Mouse (Mus musculus): ENCODE data around the gene Prkcq. TPM values are rescaled to one million over a fixed set of nuclear protein-coding genes. Genes with fewer than 3 reads are reported as not detected.

Prkcq gene
- polyA plus RNA-seq, 1 experiment from 2014 or later: 1.4 TPM

DNA sequence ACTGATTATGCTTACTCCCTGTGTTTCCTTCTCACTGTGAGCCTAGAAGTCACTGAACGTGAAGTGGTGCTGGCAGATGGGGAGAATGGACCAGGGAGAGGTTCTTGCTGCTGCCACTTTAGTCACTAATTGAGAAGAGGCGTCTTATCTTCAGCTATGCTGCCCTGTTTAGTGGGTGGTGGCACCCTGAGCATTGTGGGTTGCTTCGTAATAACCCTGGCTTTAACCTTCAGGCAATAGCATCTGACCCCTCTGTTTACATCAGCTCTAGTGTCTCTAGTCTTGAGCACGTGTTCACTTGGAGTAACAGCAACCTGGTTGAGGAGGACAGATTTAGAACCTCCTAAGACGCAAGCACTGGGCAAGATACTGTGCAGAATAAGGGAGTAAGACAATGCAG, 44.9 kb downstream of the Prkcq start:
- no peaks in the 10 kb centered on the region for H3K4me1 ChIP-seq (replicated peaks; ENCODE audit: control insufficient read depth, insufficient read depth, low read length)
- H3K9me3 ChIP-seq (ENCODE audit: control insufficient read depth, low read length): no peaks in the 10 kb centered on the region
- 81% methylated on average over 5 of the region's 5 CpGs for WGBS
- no peak overlapping the region for H3K27ac ChIP-seq (ENCODE audit: low read depth, low read length)
- ATAC-seq (replicated peaks; ENCODE audit: low FRiP score) (no peak), DNase-seq (ENCODE audit: low spot score) (no peak)
- H3K9ac ChIP-seq (ENCODE audit: low read length): no peak overlapping the region
- H3K27me3 ChIP-seq (ENCODE audit: control insufficient read depth, insufficient read depth, low read length): no peaks in the 10 kb centered on the region
- H3K4me2 ChIP-seq (ENCODE audit: low read depth, low read length, severe bottlenecking): no peak overlapping the region
- H3K36me3 ChIP-seq (ENCODE audit: control insufficient read depth, insufficient read depth, low read length): no peaks in the 10 kb centered on the region
- H3K4me3 ChIP-seq (ENCODE audit: low read depth, low read length): no peak overlapping the region

DNA sequence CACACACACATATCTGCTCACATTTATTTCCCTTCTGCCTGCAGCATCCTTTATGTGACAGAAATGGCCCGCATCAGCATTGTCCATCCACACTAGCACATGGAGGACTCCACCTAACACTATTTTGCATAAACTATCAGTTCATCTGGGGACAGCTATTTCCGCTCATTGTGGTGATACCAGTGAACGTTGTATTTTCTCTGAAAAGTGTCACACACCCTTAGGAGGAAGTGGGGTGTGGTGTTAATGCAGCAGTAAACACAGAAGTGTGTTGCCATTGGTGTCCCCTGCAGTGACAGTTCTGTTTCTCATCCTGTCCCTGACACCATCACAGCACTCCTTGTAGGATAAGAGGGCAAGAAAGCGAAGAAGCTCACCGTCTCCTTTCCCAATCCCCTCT, 46.2 kb downstream of the Prkcq start:
- H3K36me3 ChIP-seq (ENCODE audit: control insufficient read depth, insufficient read depth, low read length): no peaks in the 10 kb centered on the region
- DNase-seq (ENCODE audit: low spot score) (no peak), ATAC-seq (replicated peaks; ENCODE audit: low FRiP score) (no peak)
- H3K4me1 ChIP-seq (replicated peaks; ENCODE audit: control insufficient read depth, insufficient read depth, low read length): no peaks in the 10 kb centered on the region
- H3K4me2 ChIP-seq (ENCODE audit: low read depth, low read length, severe bottlenecking): no peak overlapping the region
- H3K4me3 ChIP-seq (ENCODE audit: low read depth, low read length): no peak overlapping the region
- H3K9me3 ChIP-seq (ENCODE audit: control insufficient read depth, low read length): no peaks in the 10 kb centered on the region
- 85% methylated on average over 5 of the region's 5 CpGs for WGBS
- no peak overlapping the region for H3K27ac ChIP-seq (ENCODE audit: low read depth, low read length)
- H3K27me3 ChIP-seq (ENCODE audit: control insufficient read depth, insufficient read depth, low read length): no peaks in the 10 kb centered on the region
- no peak overlapping the region for H3K9ac ChIP-seq (ENCODE audit: low read length)

DNA sequence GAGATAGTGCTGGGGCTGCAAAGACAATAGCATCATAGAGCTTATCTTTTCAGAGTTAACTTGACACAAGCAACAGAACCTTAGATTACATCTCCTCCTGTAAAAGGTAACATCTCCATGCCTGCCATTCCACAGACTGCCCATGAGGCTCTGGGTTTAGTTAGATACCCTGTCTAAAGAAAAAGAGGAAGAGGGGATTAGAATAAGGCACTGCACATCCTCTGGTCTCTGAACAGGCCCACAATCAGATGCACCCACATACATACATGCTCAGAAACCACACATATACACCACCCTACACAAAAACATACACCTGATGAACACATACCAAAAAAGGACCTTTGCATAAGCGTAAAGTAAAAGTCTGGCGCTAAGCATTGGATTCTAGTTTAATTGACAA, 47.4 kb downstream of the Prkcq start:
- WGBS: 93% methylated on average over 2 of the region's 2 CpGs
- H3K9ac ChIP-seq (ENCODE audit: low read length): no peak overlapping the region

DNA sequence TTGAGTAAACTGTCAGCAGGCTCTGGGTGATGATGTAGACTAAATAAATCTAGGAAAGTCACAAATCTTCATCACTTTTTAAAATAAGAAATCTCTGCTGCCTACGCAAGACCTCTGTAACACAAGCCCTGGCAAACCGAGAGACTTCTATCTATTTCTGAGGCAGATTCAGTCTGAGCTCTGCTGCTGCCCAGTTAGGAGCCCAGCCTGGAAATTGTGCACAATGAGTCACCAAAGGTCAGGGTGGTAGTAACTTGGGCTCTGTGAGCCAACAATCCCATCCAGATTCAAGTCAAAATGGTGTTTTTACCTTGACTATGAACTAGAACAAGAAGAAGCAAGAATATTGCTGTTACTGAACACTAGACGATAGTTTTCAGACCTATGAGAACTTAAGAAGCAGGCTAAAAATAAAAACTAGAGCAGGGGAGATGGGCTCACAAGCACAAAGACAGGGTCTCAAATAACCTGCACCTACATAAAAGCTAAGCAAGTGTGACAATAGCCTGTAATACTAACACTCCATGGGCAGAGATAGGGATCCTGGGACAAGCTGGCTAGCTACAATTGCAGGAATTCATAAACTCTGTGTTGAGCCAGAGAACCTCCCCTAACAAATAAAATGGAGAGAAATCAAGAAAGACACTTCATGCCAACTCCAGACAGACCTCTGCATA, 53.0 kb downstream of the Prkcq start:
- no peaks in the 10 kb centered on the region for H3K27me3 ChIP-seq (ENCODE audit: control insufficient read depth, insufficient read depth, low read length)
- ATAC-seq (replicated peaks; ENCODE audit: low FRiP score): no peak
- 90% methylated on average over 3 of the region's 3 CpGs for WGBS
- H3K4me1 ChIP-seq (replicated peaks; ENCODE audit: control insufficient read depth, insufficient read depth, low read length): no peaks in the 10 kb centered on the region
- H3K4me2 ChIP-seq (ENCODE audit: low read depth, low read length, severe bottlenecking): no peak overlapping the region
- no peaks in the 10 kb centered on the region for H3K36me3 ChIP-seq (ENCODE audit: control insufficient read depth, insufficient read depth, low read length)
- DNase-seq (ENCODE audit: low spot score): no peak
- no peak overlapping the region for H3K4me3 ChIP-seq (ENCODE audit: low read depth, low read length)
- H3K9me3 ChIP-seq (ENCODE audit: control insufficient read depth, low read length): no peaks in the 10 kb centered on the region
- no peak overlapping the region for H3K27ac ChIP-seq (ENCODE audit: low read depth, low read length)
- no peak overlapping the region for H3K9ac ChIP-seq (ENCODE audit: low read length)

More for the DNA sequence above, 47.4 kb downstream of the Prkcq start:
- H3K4me1 ChIP-seq (replicated peaks; ENCODE audit: control insufficient read depth, insufficient read depth, low read length): no peaks in the 10 kb centered on the region
- H3K9me3 ChIP-seq (ENCODE audit: control insufficient read depth, low read length): no peaks in the 10 kb centered on the region
- no peaks in the 10 kb centered on the region for H3K36me3 ChIP-seq (ENCODE audit: control insufficient read depth, insufficient read depth, low read length)
- DNase-seq (ENCODE audit: low spot score) (no peak), ATAC-seq (replicated peaks; ENCODE audit: low FRiP score) (no peak)
- H3K4me2 ChIP-seq (ENCODE audit: low read depth, low read length, severe bottlenecking): no peak overlapping the region
- no peak overlapping the region for H3K27ac ChIP-seq (ENCODE audit: low read depth, low read length)
- H3K27me3 ChIP-seq (ENCODE audit: control insufficient read depth, insufficient read depth, low read length): no peaks in the 10 kb centered on the region
- no peak overlapping the region for H3K4me3 ChIP-seq (ENCODE audit: low read depth, low read length)

DNA sequence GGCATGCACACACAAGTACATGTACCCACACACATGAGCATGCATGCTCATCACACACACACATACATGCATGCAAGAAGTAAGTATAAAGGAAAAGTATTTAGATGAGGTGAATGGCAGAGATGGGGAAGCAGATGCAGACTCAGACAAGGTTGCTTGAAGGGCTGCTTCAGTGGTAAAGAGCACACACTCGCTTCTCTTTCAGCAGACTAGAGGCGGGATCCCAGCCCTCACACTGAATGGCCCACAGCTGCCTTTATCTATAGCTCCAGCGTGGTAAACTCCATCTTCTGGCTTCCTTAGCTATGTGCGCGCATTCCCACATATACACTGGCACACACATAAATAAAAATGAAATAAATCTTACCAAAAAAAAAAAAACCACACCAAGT, 53.6 kb downstream of the Prkcq start:
- H3K9ac ChIP-seq (ENCODE audit: low read length): no peak overlapping the region
- no peak overlapping the region for H3K4me3 ChIP-seq (ENCODE audit: low read depth, low read length)
- 86% methylated on average over 5 of the region's 5 CpGs for WGBS
- H3K27ac ChIP-seq (ENCODE audit: low read depth, low read length): no peak overlapping the region
- ATAC-seq (replicated peaks; ENCODE audit: low FRiP score): no peak
- no peaks in the 10 kb centered on the region for H3K36me3 ChIP-seq (ENCODE audit: control insufficient read depth, insufficient read depth, low read length)
- H3K9me3 ChIP-seq (ENCODE audit: control insufficient read depth, low read length): no peaks in the 10 kb centered on the region
- no peaks in the 10 kb centered on the region for H3K4me1 ChIP-seq (replicated peaks; ENCODE audit: control insufficient read depth, insufficient read depth, low read length)
- DNase-seq (ENCODE audit: low spot score): no peak
- no peak overlapping the region for H3K4me2 ChIP-seq (ENCODE audit: low read depth, low read length, severe bottlenecking)
- H3K27me3 ChIP-seq (ENCODE audit: control insufficient read depth, insufficient read depth, low read length): no peaks in the 10 kb centered on the region

DNA sequence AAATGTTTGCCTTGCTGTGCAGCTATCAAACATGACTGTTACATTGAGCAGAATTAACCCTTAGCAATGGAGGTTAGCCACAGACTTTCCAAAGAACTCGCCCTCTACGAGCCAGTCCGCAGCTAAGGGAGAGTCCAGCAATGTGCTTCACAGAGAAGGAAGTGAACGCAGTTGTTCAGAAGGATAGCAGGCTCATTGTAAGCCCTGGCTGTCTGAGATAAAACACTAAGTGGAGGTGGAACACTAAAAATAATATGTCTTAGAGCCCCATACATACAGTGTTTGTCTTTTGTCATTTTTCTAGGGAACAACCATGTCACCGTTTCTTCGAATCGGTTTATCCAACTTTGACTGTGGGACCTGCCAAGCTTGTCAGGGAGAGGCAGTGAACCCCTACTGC, 54.6 kb downstream of the Prkcq start:
- Histone ChIP-seq H3K4me2 (ENCODE audit: low read depth, low read length, severe bottlenecking) (no peak overlapping the region), H3K4me1 (replicated peaks; ENCODE audit: control insufficient read depth, insufficient read depth, low read length) (no peaks in the 10 kb centered on the region), H3K9me3 (ENCODE audit: control insufficient read depth, low read length) (no peaks in the 10 kb centered on the region), H3K36me3 (ENCODE audit: control insufficient read depth, insufficient read depth, low read length) (no peaks in the 10 kb centered on the region), H3K27ac (ENCODE audit: low read depth, low read length) (no peak overlapping the region), H3K27me3 (ENCODE audit: control insufficient read depth, insufficient read depth, low read length) (no peaks in the 10 kb centered on the region), H3K9ac (ENCODE audit: low read length) (no peak overlapping the region), H3K4me3 (ENCODE audit: low read depth, low read length) (no peak overlapping the region)
- DNase-seq (ENCODE audit: low spot score): no peak
- ATAC-seq (replicated peaks; ENCODE audit: low FRiP score): no peak
- 89% methylated on average over 7 of the region's 7 CpGs for whole genome bisulfite sequencing

DNA sequence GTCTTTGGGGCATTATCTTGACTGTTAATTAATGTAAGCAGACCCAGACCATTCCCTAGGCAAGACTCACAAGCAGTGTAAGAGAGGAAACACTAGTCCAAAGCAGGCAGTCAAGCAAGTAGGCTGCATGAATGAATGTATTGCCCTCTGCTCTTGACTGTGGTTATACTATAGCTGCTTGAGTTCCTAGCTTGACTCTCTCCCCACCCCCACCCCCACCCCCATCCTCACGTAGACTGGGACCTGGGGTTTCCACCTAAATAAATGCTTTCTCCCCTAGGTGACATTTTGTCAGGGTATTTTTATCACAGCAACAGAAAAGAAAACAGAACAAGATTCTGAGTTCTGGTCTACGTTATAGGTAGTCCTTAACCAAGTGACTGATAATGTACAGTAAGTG, 57.2 kb downstream of the Prkcq start:
- no peaks in the 10 kb centered on the region for H3K27me3 ChIP-seq (ENCODE audit: control insufficient read depth, insufficient read depth, low read length)
- H3K36me3 ChIP-seq (ENCODE audit: control insufficient read depth, insufficient read depth, low read length): no peaks in the 10 kb centered on the region
- WGBS: 81% methylated on average over 2 of the region's 2 CpGs

DNA sequence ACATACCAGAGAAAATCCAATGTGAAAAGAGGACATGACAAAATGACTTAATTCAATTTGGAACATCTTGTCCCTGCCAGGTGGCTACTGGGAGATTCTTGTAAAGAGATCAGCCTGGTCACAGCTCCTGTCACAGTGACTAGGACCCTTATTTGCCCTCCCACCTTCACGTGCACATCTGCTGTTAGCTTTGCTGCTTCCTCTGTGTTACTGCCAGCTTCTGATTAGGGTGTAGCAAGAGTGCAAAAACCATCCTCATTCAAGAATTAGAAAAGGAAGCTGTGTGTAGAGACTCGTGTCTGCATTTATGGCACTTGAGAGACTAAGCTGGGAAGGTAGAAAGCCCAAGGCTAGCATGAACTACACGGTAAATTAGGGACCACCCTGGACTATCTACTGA, 59.2 kb downstream of the Prkcq start:
- no peak for DNase-seq (ENCODE audit: low spot score)
- no peak overlapping the region for H3K27ac ChIP-seq (ENCODE audit: low read depth, low read length)
- H3K4me1 ChIP-seq (replicated peaks; ENCODE audit: control insufficient read depth, insufficient read depth, low read length): no peaks in the 10 kb centered on the region

More for the DNA sequence above, 57.2 kb downstream of the Prkcq start:
- H3K9me3 ChIP-seq (ENCODE audit: control insufficient read depth, low read length): no peaks in the 10 kb centered on the region
- no peak overlapping the region for H3K27ac ChIP-seq (ENCODE audit: low read depth, low read length)
- H3K4me3 ChIP-seq (ENCODE audit: low read depth, low read length): no peak overlapping the region
- H3K4me1 ChIP-seq (replicated peaks; ENCODE audit: control insufficient read depth, insufficient read depth, low read length): no peaks in the 10 kb centered on the region
- ATAC-seq (replicated peaks; ENCODE audit: low FRiP score) (no peak), DNase-seq (ENCODE audit: low spot score) (no peak)
- H3K4me2 ChIP-seq (ENCODE audit: low read depth, low read length, severe bottlenecking): no peak overlapping the region
- H3K9ac ChIP-seq (ENCODE audit: low read length): no peak overlapping the region

DNA sequence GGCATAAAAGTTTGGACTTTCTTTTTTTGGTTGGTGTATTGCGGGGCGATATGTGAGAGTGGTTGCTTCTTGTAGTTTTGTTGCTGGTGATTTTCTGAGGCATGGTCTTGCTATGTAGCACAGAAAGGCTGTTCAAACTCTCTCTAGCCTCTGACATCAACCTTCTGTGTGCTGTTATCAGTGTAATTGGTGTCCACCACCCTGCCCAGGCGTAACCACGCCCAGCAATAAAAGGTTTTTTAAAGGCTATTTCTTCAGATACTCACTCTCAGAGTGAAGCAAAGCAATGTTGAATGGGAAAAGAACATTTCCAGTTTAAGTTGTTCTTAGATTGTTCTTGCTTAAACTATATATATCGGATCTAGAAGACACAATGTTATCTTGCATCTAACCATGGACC, 60.1 kb downstream of the Prkcq start:
- Histone ChIP-seq H3K9me3 (ENCODE audit: control insufficient read depth, low read length) (no peaks in the 10 kb centered on the region), H3K36me3 (ENCODE audit: control insufficient read depth, insufficient read depth, low read length) (no peaks in the 10 kb centered on the region), H3K9ac (ENCODE audit: low read length) (no peak overlapping the region), H3K4me3 (ENCODE audit: low read depth, low read length) (no peak overlapping the region), H3K27me3 (ENCODE audit: control insufficient read depth, insufficient read depth, low read length) (no peaks in the 10 kb centered on the region), H3K27ac (ENCODE audit: low read depth, low read length) (no peak overlapping the region), H3K4me2 (ENCODE audit: low read depth, low read length, severe bottlenecking) (no peak overlapping the region), H3K4me1 (replicated peaks; ENCODE audit: control insufficient read depth, insufficient read depth, low read length) (no peaks in the 10 kb centered on the region)
- 94% methylated on average over 5 of the region's 5 CpGs for WGBS
- ATAC-seq (replicated peaks; ENCODE audit: low FRiP score): no peak
- DNase-seq (ENCODE audit: low spot score): no peak

More for the DNA sequence above, 59.2 kb downstream of the Prkcq start:
- Histone ChIP-seq H3K27me3 (ENCODE audit: control insufficient read depth, insufficient read depth, low read length) (no peaks in the 10 kb centered on the region), H3K4me2 (ENCODE audit: low read depth, low read length, severe bottlenecking) (no peak overlapping the region), H3K36me3 (ENCODE audit: control insufficient read depth, insufficient read depth, low read length) (no peaks in the 10 kb centered on the region), H3K9me3 (ENCODE audit: control insufficient read depth, low read length) (no peaks in the 10 kb centered on the region), H3K9ac (ENCODE audit: low read length) (no peak overlapping the region), H3K4me3 (ENCODE audit: low read depth, low read length) (no peak overlapping the region)
- 80% methylated on average over 3 of the region's 3 CpGs for WGBS
- no peak for ATAC-seq (replicated peaks; ENCODE audit: low FRiP score)
